Mouse (Mus musculus): ENCODE results near the gene Cbx8. TPM values are rescaled to one million over a fixed set of nuclear protein-coding genes. Genes with fewer than 3 reads are reported as not detected.

Cbx8 gene
- polyA plus RNA-seq, 1 experiment from 2014 or later, result 9.3 TPM

- Histone ChIP-seq H3K4me1 (replicated peaks; ENCODE audit: control insufficient read depth, insufficient read depth, low read length) (no peaks in the 10 kb centered on the region), H3K9me3 (ENCODE audit: control insufficient read depth, low read length) (no peaks in the 10 kb centered on the region), H3K4me3 (ENCODE audit: low read depth, low read length) (no peak overlapping the region), H3K4me2 (replicated peaks; ENCODE audit: low read depth, low read length) (no peak overlapping the region), H3K27me3 (ENCODE audit: control insufficient read depth, insufficient read depth, low read length) (peaks cover 2% of the 10 kb centered on the region; the same call in 1 of the 2 replicates), H3K9ac (ENCODE audit: low read depth, low read length) (no peak overlapping the region), H3K36me3 (ENCODE audit: control insufficient read depth, insufficient read depth, low read length) (no peaks in the 10 kb centered on the region), H3K27ac (ENCODE audit: low read depth, low read length) (no peak overlapping the region)
- DNase-seq (ENCODE audit: low spot score) (no peak), ATAC-seq (ENCODE audit: low FRiP score) (no peak)
- WGBS, result 81% methylated on average over 7 of the region's 8 CpGs
These were observed 26.1 kb upstream of the Cbx8 start for GRCm38 (mm10) chr11:119066841-119067240.

GRCm38 (mm10) chr11:119059256-119059655 lies 18.5 kb upstream of the Cbx8 start:
- H3K36me3 ChIP-seq (ENCODE audit: control insufficient read depth, insufficient read depth, low read length), result no peaks in the 10 kb centered on the region
- no peak for DNase-seq (ENCODE audit: low spot score)
- peaks cover 13% of the 10 kb centered on the region; the same call in 1 of the 2 replicates for H3K4me1 ChIP-seq (replicated peaks; ENCODE audit: control insufficient read depth, insufficient read depth, low read length)
- H3K4me3 ChIP-seq (ENCODE audit: low read depth, low read length), result no peak overlapping the region
- no peak overlapping the region for H3K9ac ChIP-seq (ENCODE audit: low read depth, low read length)
- no peak overlapping the region for H3K27ac ChIP-seq (ENCODE audit: low read depth, low read length)
- H3K9me3 ChIP-seq (ENCODE audit: control insufficient read depth, low read length), result no peaks in the 10 kb centered on the region
- peaks cover 57% of the 10 kb centered on the region for H3K27me3 ChIP-seq (ENCODE audit: control insufficient read depth, insufficient read depth, low read length)
- no peak for ATAC-seq (ENCODE audit: low FRiP score)
- H3K4me2 ChIP-seq (replicated peaks; ENCODE audit: low read depth, low read length), result no peak overlapping the region
- 9% methylated on average over 3 of the region's 3 CpGs for WGBS

- H3K36me3 ChIP-seq (ENCODE audit: control insufficient read depth, insufficient read depth, low read length), result no peaks in the 10 kb centered on the region
- peaks cover 18% of the 10 kb centered on the region; the same call in 1 of the 2 replicates for H3K4me1 ChIP-seq (replicated peaks; ENCODE audit: control insufficient read depth, insufficient read depth, low read length)
- H3K4me2 ChIP-seq (replicated peaks; ENCODE audit: low read depth, low read length), result peak overlapping the region; percentile 8; the same call in 1 of the 2 replicates
- H3K9ac ChIP-seq (ENCODE audit: low read depth, low read length), result 0 out of 2 replicates have a peak overlapping the region, but pooled peaks have one; percentile 2
- H3K9me3 ChIP-seq (ENCODE audit: control insufficient read depth, low read length), result no peaks in the 10 kb centered on the region
- WGBS, result 2% methylated on average over 58 of the region's 58 CpGs
- H3K27ac ChIP-seq (ENCODE audit: low read depth, low read length), result no peak overlapping the region
- peak overlapping the region; percentile 3; the same call in 1 of the 2 replicates for H3K4me3 ChIP-seq (ENCODE audit: low read depth, low read length)
- no peak for ATAC-seq (ENCODE audit: low FRiP score)
- H3K27me3 ChIP-seq (ENCODE audit: control insufficient read depth, insufficient read depth, low read length), result peaks cover 63% of the 10 kb centered on the region
- peak; percentile 51 for DNase-seq (ENCODE audit: low spot score)
These were observed 17.5 kb upstream of the Cbx8 start for GRCm38 (mm10) chr11:119058041-119058995.

- H3K27ac ChIP-seq (ENCODE audit: low read depth, low read length), result no peak overlapping the region
- peak; percentile 59 for DNase-seq (ENCODE audit: low spot score)
- H3K4me1 ChIP-seq (replicated peaks; ENCODE audit: control insufficient read depth, insufficient read depth, low read length), result peaks cover 18% of the 10 kb centered on the region; the same call in 1 of the 2 replicates
These were observed 16.5 kb upstream of the Cbx8 start for GRCm38 (mm10) chr11:119057291-119057690.

GRCm38 (mm10) chr11:119056301-119057211 lies 15.8 kb upstream of the Cbx8 start:
- peaks cover 18% of the 10 kb centered on the region; the same call in 1 of the 2 replicates for H3K4me1 ChIP-seq (replicated peaks; ENCODE audit: control insufficient read depth, insufficient read depth, low read length)
- peak overlapping the region; percentile 82 for H3K27ac ChIP-seq (ENCODE audit: low read depth, low read length)
- peak overlapping the region; percentile 98 for H3K9ac ChIP-seq (ENCODE audit: low read depth, low read length)
- no peaks in the 10 kb centered on the region for H3K9me3 ChIP-seq (ENCODE audit: control insufficient read depth, low read length)
- DNase-seq (ENCODE audit: low spot score), result peak; percentile 79
- 1% methylated on average over 58 of the region's 65 CpGs for WGBS
- peak overlapping the region; percentile 52 for H3K4me3 ChIP-seq (ENCODE audit: low read depth, low read length)
- ATAC-seq (ENCODE audit: low FRiP score), result peak; percentile 25; the same call in 1 of the 2 replicates
- peaks cover 74% of the 10 kb centered on the region for H3K27me3 ChIP-seq (ENCODE audit: control insufficient read depth, insufficient read depth, low read length)
- no peaks in the 10 kb centered on the region for H3K36me3 ChIP-seq (ENCODE audit: control insufficient read depth, insufficient read depth, low read length)
- H3K4me2 ChIP-seq (replicated peaks; ENCODE audit: low read depth, low read length), result peak overlapping the region; percentile 98

More at GRCm38 (mm10) chr11:119057291-119057690, 16.5 kb upstream of the Cbx8 start:
- no peaks in the 10 kb centered on the region for H3K9me3 ChIP-seq (ENCODE audit: control insufficient read depth, low read length)
- H3K27me3 ChIP-seq (ENCODE audit: control insufficient read depth, insufficient read depth, low read length), result peaks cover 69% of the 10 kb centered on the region
- no peaks in the 10 kb centered on the region for H3K36me3 ChIP-seq (ENCODE audit: control insufficient read depth, insufficient read depth, low read length)
- ATAC-seq (ENCODE audit: low FRiP score), result no peak
- H3K4me2 ChIP-seq (replicated peaks; ENCODE audit: low read depth, low read length), result peak overlapping the region; percentile 98
- WGBS, result 1% methylated on average over 9 of the region's 9 CpGs
- H3K4me3 ChIP-seq (ENCODE audit: low read depth, low read length), result peak overlapping the region; percentile 52
- peak overlapping the region; percentile 98 for H3K9ac ChIP-seq (ENCODE audit: low read depth, low read length)

- no peaks in the 10 kb centered on the region for H3K36me3 ChIP-seq (ENCODE audit: control insufficient read depth, insufficient read depth, low read length)
- no peak overlapping the region for H3K27ac ChIP-seq (ENCODE audit: low read depth, low read length)
- no peaks in the 10 kb centered on the region for H3K9me3 ChIP-seq (ENCODE audit: control insufficient read depth, low read length)
- peaks cover 18% of the 10 kb centered on the region; the same call in 1 of the 2 replicates for H3K4me1 ChIP-seq (replicated peaks; ENCODE audit: control insufficient read depth, insufficient read depth, low read length)
- 0 out of 2 replicates have a peak overlapping the region, but pooled peaks have one; percentile 23 for H3K9ac ChIP-seq (ENCODE audit: low read depth, low read length)
- peak overlapping the region; percentile 98 for H3K4me2 ChIP-seq (replicated peaks; ENCODE audit: low read depth, low read length)
- H3K4me3 ChIP-seq (ENCODE audit: low read depth, low read length), result peak overlapping the region; percentile 52
- DNase-seq (ENCODE audit: low spot score), result peak; percentile 50
- no peak for ATAC-seq (ENCODE audit: low FRiP score)
- 2% methylated on average over 32 of the region's 32 CpGs for WGBS
- H3K27me3 ChIP-seq (ENCODE audit: control insufficient read depth, insufficient read depth, low read length), result peaks cover 79% of the 10 kb centered on the region
These were observed 14.9 kb upstream of the Cbx8 start for GRCm38 (mm10) chr11:119055571-119056131.

- H3K27me3 ChIP-seq (ENCODE audit: control insufficient read depth, insufficient read depth, low read length), result peaks cover 79% of the 10 kb centered on the region
- H3K27ac ChIP-seq (ENCODE audit: low read depth, low read length), result no peak overlapping the region
- H3K9me3 ChIP-seq (ENCODE audit: control insufficient read depth, low read length), result no peaks in the 10 kb centered on the region
- ATAC-seq (ENCODE audit: low FRiP score) (no peak), DNase-seq (ENCODE audit: low spot score) (peak; percentile 63)
- peaks cover 18% of the 10 kb centered on the region; the same call in 1 of the 2 replicates for H3K4me1 ChIP-seq (replicated peaks; ENCODE audit: control insufficient read depth, insufficient read depth, low read length)
- H3K9ac ChIP-seq (ENCODE audit: low read depth, low read length), result no peak overlapping the region
- H3K36me3 ChIP-seq (ENCODE audit: control insufficient read depth, insufficient read depth, low read length), result no peaks in the 10 kb centered on the region
- H3K4me3 ChIP-seq (ENCODE audit: low read depth, low read length), result peak overlapping the region; percentile 31
- H3K4me2 ChIP-seq (replicated peaks; ENCODE audit: low read depth, low read length), result peak overlapping the region; percentile 74
- 2% methylated on average over 47 of the region's 47 CpGs for WGBS
These were observed 13.9 kb upstream of the Cbx8 start for GRCm38 (mm10) chr11:119054351-119055345.

Data from hindbrain, embryonic 11.5 days (tissue).